Mouse (Mus musculus): ENCODE measurements around the gene Olfr843. TPM values are rescaled to one million over a fixed set of nuclear protein-coding genes. Genes with fewer than 3 reads are reported as not detected.

Gene Olfr843
- not detected for total RNA-seq (2021)

DNA sequence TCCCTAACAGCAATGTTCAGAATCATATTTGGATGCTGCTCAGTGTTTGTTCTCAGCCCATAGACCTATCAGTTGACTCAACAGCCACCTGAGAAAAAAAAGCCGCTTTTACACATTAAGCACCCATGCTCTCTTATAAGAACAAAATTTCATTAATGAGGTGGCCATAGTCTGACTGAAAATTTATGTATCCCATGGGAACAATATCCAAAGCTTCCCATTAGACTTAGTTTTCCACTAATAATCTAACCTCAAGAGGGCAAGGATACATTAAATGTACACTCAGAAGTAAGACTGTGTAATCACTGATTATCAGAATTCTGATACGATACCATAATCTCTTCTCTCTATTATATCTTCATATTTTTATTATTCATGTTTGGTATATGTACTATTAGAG lies at the start of gene Olfr843:
TSS of gene Olfr843 (minus strand) at position 101 of the 400 bp plus-strand sequence.
- DNase-seq (ENCODE audit: low spot score) = no peak

More for the DNA sequence above, at the start of gene Olfr843:
- intact Hi-C loops (cut with DNase I) = no loop called here

Other genes starting within 250 kb of the Olfr843 start
- not detected for gene Olfr835, start 219.3 kb downstream of the Olfr843 start, total RNA-seq (2021)
- gene Olfr836, start 131.6 kb downstream of the Olfr843 start, total RNA-seq (2021) = not detected
- gene Olfr837, start 115.7 kb downstream of the Olfr843 start, total RNA-seq (2021) = not detected
- gene Olfr839-ps1, start 74.7 kb downstream of the Olfr843 start, total RNA-seq (2021) = not detected
- gene Olfr844, start 64.4 kb upstream of the Olfr843 start, total RNA-seq (2021) = not detected
- not detected for gene Olfr845, start 84.5 kb upstream of the Olfr843 start, total RNA-seq (2021)
- not detected for gene Olfr846, start 112.0 kb upstream of the Olfr843 start, total RNA-seq (2021)
- gene Olfr847, start 126.7 kb upstream of the Olfr843 start, total RNA-seq (2021) = not detected
- gene Olfr849, start 188.3 kb upstream of the Olfr843 start, total RNA-seq (2021) = not detected
- gene Olfr850, start 226.3 kb upstream of the Olfr843 start, total RNA-seq (2021) = not detected
- gene Olfr851, start 241.3 kb upstream of the Olfr843 start, total RNA-seq (2021) = not detected

Measured in heart, postnatal 25 days (tissue).